Mouse (Mus musculus): ENCODE measurements around the gene Taar9. TPM values are rescaled to one million over a fixed set of nuclear protein-coding genes. Genes with fewer than 3 reads are reported as not detected.
"Not testable (repeated sequence)": the region's sequence is repeated elsewhere in the genome, so short reads cannot be mapped to it uniquely, and the experiment has no call there.

Taar9 gene
- not detected for total RNA-seq (2021)

DNA sequence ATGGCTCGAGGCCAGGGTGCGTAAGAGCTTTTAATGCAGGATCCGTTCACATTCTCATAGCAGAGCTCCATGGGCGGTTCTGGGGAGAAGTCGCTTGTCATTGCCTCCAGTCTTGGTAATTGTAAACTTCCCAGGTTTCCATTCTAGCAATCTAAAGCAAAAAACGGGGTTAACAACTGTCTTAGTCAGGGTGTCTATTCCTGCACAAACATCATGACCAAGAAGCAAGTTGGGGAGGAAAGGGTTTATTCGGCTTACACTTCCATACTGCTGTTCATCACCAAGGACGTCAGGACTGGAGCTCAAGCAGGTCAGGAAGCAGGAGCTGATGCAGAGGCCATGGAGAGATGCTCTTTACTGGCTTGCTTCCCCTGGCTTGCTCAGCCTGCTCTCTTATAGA lies at the start of gene Taar9:
TSS of gene Taar9 (minus strand) at position 101 of the 400 bp plus-strand sequence.
- DNase-seq; intact Hi-C loops (cut with DNase I): not testable (repeated sequence)

DNA sequence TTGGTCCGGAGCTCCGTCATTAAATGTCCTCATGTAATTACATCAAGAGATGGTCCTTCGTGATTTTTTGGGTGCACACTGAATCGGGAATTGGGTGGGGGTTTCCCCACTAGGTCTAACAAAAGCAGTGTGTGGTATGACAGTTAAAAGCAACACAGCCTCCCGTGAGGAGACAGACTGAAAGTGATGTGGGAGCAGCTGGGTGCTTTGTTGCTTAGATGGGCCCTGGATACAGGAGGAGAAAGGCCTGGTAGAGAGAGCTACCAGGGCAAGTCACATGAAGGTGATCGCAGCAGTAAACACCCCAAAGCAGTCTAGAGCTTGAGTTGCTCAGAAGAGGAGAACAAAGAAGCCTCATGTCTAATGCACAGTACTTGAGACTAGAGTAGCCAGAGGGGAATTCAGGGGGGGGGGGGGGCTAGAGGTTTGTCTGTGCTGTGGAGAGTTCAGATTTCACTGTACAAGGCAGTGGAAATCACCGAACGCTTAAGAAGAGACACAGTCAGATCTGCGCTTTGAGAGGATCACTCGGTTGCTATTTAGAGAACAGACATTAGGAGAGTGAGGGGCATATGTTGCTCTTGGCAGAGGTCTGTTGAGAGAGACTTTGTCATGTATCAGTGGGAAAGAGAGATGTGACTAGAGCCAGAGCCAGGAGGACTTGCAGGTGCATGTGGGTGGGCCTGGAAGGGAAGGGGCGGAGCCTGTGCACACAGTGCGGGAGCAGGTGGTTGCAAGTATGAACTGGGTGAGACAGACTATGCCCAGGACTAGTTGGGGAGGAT lies 49.3 kb upstream of the Taar9 start:
- DNase-seq, result no peak
- intact Hi-C loops (cut with DNase I), result no loop called here

DNA sequence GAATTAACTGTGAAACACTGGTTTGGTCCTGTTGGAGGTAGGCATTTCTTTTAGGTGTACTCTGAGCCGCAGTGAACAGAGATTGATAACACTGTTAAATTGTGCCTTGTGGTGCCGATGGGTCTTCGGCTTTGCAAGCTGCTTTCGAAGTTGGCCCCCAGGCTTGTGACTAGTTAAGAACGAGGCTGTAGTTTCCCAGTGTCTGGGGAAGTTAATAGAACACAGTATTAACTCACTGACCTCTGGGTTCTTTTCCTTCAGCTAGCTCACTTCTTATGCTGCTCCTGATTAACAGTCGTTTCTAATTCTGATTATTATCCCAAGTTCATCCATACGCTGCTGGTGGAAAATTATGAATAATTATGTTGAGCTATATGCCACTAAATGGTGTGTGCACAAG lies 40.8 kb upstream of the Taar9 start:
- intact Hi-C loops (cut with DNase I), result no loop called here
- DNase-seq, result no peak

DNA sequence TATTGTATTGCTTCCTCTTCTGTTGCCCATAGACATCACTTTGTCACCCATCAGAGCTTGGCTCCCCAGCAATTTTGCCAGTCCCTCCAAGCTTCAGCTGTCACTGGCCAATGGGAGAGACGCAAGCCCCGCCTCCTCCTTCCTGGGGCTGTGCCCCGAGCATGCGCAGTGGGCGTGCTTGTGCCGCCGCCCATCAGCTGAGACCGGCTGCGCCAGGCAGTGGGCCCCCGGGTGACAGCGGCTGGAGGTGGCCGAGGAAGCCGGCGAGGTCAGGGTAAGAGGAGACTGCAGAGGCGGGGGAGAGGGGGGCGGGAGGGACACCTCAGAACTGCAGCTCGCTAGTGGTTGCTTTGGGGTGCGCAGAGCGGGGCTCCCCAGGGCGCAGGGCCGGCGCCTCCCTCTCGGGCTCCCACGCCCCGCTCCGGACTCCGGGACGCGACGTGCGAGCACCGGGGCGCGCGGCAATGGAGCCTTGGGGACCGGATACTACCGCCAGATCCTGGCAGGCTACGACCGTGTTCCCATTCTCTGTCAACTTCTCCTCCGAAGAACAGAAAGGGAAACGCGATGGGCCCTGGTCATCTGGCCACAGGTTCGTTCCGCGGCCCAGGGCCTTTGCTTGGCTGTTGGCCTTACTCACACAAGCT lies 39.9 kb upstream of the Taar9 start, which contains the start of gene Stx7:
TSS of gene Stx7 (plus strand) at position 168 of the 647 bp plus-strand sequence.
- DNase-seq, result peak; percentile 94 to 95
- intact Hi-C loops (cut with DNase I), result no loop called here

DNA sequence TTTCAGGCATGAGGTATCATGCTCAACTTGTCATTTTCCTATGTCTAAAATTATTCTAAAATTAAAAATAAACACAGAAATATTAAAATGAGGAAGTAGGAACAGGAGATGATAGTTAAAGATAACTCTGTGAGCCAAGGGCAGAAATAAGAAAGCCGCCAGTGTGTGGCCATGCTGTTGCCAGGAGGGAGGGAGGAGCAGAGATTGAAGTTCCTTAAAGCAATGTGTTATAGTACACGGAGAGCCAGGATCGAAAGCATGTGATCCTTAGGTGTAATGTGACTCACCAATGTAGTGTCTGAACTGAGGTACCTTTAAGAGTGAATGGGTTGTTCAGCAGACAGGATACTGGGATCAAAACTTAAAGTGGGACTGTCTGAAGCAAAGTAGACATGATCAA lies 33.4 kb upstream of the Taar9 start:
- no peak for DNase-seq
- intact Hi-C loops (cut with DNase I), result no loop called here

DNA sequence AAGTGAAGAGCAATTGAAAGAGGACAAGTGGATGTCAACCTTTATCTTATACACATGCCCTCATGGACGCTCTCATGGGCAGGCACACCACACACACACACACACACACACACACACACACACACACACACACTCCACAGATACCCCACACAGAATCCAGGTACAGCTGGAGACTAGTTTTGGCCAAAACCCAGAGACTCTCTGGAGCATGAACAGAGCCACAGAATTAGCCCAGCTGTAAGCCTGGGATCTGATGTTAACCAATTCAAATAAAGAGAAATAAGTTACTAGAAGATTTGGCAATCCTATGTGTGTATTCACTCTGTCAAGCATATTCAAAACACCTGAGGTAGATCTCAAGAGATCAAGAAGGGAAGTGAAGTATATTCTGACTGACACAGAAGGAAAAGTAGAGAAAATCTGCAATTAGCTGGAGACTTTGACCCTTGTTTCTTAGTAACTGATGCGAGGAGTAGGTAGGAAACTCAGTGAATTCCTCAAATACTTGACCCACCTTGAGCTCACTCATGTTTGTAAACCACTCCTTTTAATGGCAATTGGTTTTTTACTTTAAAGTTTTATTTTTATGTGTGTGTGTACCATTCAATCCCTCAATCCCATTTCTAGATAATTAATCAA lies 29.4 kb upstream of the Taar9 start:
- intact Hi-C loops (cut with DNase I), result no loop called here
- DNase-seq, result no peak

DNA sequence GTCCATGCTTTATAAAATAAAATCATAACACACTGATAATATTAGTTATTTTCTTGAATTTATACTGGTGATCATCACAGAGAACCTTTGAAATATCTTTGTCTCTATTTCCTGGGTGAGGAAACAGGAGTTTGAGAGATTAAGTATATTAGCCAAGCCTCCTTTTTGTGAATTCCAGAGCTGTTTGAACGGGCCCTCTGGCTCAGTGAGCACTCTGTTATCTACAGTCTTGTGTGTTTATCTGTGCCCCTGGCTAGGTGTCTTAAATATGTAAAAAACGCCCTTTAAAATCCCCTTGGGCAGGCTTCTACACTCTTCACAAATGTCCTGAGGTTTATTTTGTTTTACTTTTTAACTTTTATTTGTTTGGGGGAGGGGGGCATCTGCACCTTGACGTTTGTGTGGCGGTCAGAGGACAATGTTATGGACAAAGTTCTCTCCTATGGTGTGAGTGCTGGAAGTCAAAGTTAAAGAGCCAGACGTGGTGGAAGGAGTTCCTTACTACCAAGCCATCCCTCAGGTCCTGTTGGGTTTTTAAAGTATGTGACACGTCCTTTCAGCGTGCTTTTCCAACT lies 24.8 kb upstream of the Taar9 start:
- intact Hi-C loops (cut with DNase I), result loop anchor here (5.0 kb wide), 1 partner anchor 157 kb away; no protein-coding TSS in a partner anchor
- DNase-seq, result no peak

DNA sequence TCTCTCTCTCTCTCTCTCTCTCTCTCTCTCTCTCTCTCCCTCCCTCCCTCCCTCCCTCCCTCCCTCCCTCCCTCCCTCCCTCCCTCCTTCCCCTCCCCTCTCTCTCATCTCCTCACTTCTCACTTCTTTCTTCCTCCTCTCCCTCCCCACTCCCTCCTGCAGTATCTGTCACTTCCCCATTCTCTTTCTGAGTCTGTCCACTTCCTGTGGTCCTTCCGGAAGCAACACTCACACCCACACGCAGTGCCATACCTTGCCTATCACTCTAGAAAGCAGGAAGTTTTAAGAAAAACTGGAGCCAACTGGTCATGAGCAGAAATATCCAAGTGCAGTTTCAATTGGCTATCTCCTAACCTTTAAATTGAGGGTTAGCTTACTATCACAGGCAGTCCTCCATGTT lies 23.8 kb upstream of the Taar9 start:
- intact Hi-C loops (cut with DNase I), result loop anchor here (5.0 kb wide), 1 partner anchor 156 kb away; no protein-coding TSS in a partner anchor
- DNase-seq, result no peak

DNA sequence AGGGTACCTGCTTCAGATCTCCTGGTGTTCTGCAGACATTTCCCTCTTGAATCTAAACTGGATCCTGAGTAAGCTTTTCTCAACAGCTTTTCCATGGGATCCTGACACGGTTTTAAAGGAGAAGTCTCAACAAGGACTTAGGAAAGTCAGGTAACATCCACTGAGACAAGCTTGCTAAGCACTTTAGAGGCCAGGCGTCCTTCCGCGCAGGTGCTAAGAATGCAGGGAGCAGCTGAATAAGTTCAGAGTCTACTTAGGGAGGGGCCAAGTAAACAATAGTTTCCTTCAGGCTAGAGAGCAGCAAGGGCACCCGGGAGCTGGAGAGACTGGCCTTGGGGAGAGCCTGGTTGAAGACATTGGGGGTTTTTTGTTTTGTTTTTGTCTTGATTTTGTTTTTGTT lies 22.9 kb upstream of the Taar9 start:
- intact Hi-C loops (cut with DNase I), result loop anchor here (5.0 kb wide), 1 partner anchor 155 kb away; no protein-coding TSS in a partner anchor
- no peak for DNase-seq

DNA sequence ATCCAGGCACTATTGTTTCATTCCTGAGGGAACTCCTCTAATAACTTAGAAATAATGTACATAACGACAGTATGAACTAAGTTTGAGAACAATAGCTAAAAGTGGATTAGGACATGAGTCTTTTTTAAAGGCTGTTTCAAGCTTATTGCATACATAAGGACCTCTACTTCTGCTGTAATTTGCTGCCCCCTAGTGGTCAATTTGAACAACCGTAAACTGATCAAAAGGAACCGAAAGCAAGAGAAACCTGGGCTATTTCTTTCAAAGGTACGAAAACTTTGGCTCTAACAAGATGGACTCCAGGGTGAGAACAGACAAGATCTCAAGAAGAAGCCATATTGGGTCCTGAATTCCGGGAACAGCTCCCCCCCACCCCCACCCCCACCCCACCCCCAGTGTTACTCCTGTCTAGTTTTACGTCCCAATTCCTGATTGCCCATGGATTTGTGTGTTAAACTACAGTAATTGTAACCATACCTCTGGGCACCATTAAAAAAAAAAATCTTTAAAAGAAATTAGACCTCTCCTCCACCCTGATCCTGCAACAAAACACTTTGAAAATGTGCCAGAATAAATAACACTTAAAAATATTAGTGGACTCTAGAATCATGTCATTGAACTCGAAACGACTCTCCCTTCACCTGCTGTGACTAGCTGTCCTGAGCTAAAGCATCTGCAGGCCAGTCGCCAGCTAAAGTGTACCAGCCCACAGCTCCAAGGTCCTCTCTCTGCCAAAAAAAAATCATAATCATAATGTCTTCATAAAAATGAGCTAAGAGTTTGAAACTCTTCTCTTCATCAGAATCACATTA lies 22.3 kb upstream of the Taar9 start:
- intact Hi-C loops (cut with DNase I), result loop anchor here (2.0 to 5.0 kb wide), 2 partner anchors 154 to 317 kb away; no protein-coding TSS in a partner anchor
- peak; percentile 64 to 77 for DNase-seq

DNA sequence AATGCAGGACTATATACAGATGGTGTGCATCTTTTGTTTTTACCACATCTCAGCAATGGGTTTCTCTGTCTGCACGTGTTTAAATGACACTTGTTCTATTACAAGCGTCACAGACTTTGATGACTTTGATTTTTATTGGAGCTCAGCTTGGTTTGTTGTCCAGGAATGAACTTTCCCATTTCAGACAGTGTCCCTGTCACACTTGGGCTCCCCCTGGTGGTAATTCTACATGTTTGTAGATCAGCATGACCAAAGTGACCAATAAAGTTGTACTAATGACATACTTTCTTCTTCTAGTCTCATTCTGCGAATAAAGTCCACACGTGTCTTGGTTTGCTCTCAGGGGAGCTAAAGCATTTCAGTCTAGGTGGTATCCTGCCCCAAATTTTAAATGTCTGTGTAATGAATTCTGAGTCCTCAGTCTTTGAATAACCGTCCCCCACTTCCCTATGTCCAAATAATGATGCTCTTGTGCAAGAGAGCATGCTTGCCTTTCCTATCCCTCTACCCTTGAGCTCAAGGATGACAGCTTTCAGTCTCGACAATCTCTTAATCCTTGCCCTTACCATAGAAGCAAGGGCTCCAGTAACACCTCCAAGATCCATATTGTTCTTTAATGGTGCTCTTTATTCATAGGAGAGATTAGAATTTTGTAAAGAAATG lies 1.9 kb upstream of the Taar9 start:
- peak; percentile 53 to 73 for DNase-seq
- intact Hi-C loops (cut with DNase I), result loop anchor here (2.0 to 5.0 kb wide), 2 partner anchors 132 to 294 kb away; no protein-coding TSS in a partner anchor

DNA sequence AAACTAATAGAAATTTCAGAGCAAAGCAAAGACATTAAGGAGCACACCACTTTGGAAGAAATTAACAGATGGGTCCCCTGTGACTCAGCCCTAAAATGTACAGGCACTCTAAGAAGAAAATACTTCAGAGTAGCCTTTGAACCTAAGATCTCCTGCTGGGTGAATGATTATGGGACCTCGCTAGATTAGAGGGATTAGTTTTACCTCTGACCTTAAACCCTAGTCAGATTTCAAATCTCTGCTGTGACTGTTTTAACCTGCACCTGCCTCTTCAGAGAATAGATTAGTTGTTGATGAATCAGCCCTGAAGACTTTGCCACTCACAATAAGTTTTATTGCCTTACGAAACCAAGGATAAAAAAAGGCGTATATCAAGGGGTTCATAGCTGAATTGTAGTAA lies 1.1 kb downstream of the Taar9 start:
- DNase-seq, result no peak

DNA sequence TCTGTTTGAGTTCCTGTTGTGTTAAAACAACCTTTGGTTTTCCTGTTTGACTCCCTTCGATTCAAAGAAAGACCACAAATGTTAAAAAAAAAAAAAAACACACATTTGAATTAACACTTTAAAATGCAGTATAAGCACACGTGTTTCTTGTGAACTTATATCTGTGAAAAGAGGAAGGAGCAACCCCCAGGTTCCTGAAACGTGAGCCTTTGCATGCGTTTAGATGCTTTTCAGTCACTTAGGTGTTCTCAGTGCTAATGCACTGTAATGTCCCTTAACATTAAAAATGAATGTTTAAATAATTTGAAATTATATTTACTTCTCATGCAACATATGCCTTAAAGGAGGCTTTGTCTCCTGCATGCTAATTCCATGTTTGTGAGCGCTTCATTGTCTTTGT lies 1.6 kb downstream of the Taar9 start:
- no peak for DNase-seq
- intact Hi-C loops (cut with DNase I), result no loop called here

More for the DNA sequence above, 1.1 kb downstream of the Taar9 start:
- intact Hi-C loops (cut with DNase I), result no loop called here

DNA sequence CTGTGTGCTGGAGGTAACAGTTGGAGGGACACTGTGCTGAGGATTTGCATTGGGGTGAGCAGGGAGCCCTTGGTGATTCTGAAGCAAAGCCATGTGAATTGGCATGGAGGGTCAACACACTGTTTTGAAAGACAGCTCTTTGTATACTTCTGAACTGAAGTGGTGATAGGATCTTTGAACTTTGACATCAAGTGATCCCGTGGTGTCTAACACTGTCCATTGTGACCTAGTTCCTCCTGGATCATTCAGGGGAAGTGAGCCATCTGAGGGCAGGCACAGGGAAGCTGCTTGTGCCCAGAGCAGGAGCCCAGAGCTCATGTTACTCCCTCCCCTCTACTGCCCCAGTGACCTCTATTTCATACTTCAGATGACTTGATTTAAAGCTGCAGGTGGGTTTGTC lies 6.0 kb downstream of the Taar9 start:
- DNase-seq; intact Hi-C loops (cut with DNase I): not testable (repeated sequence)

DNA sequence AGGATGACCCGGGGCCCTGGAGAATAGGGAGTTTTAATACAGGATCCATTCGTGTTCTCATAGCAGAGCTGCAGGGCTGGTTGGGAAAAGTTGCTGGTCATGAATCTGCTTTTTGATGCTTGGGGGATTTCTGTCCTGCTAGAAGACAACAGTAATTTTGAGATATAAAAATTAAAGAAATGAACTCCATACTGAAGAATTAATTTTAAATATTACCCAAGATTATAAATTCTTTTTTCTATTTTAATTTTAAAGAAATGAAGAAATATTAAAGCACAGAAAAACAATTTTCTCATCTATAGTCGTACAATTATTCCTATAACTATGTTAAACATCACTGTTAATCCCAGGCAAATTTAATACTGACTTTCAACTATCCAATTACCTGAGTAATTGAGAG lies 7.5 kb downstream of the Taar9 start, which contains the start of gene Taar8c:
TSS of gene Taar8c (minus strand) at position 101 of the 400 bp plus-strand sequence.
- intact Hi-C loops (cut with DNase I); DNase-seq: not testable (repeated sequence)

DNA sequence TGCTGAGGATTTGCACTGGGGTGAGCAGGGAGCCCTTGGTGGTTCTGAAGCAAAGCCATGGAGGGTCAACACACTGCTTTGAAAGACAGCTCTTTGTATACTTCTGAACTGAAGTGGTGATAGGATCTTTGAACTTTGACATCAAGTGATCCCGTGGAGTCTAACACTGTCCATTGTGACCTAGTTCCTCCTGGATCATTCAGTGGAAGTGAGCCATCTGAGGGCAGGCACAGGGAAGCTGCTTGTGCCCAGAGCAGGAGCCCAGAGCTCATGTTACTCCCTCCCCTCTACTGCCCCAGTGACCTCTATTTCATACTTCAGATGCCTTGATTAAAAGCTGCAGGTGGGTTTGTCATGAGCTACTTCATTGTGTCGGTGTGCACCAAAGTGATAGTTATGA lies 12.3 kb downstream of the Taar9 start:
- intact Hi-C loops (cut with DNase I); DNase-seq: not testable (repeated sequence)

DNA sequence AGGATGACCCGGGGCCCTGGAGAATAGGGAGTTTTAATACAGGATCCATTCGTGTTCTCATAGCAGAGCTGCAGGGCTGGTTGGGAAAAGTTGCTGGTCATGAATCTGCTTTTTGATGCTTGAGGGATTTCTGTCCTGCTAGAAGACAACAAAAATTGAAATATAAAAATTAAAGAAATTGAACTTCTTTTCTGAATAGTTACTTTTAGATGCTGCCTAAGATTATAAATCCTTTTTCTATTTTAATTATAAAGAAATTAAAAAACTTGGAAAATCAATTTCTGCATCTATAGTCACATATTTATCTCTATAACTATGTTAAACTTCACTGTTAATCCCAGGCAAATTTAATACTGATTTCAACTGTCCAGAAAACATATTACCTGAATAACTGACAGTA lies 17.1 kb downstream of the Taar9 start, which contains the start of gene Taar8b:
TSS of gene Taar8b (minus strand) at position 101 of the 400 bp plus-strand sequence.
- intact Hi-C loops (cut with DNase I), result no loop called here
- no peak for DNase-seq

DNA sequence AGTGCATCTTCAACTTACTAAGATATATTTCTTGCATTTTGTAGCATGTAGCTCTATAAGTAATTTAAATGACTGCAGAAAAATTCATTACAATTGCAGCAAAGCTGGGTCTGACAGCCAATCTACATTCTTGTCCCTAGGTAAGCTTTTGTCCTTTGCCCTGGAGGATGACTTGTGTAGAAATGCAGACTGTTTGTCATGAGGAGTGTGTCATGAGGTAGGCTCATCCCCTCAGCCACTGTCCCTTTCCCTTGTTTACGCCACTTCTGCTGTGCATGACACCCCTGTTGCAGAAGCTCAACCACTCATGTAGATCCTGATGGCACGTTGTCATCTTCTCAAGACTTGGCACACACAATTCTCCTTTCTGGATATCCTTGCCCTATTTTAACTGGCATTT lies 22.2 kb downstream of the Taar9 start:
- DNase-seq, result no peak
- intact Hi-C loops (cut with DNase I), result no loop called here

DNA sequence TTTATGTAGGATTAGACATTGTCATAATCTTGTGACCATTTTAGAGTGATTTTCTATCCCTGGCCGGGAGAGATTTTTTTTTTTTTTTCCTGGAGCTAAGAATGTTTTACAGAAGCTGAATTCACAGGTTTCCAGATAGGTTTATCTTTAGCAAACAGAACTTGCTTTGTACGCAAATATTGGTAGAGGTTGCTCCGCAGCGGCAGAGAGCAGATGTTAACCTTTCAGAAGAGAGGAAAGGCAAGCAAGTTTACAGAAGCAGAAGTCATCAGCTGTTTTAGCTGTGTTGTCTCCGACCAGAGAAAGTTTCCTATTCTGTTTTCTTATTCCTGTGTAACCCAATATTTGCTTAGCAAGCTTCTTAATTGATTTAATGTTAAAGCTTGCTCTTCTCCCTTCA lies 22.8 kb downstream of the Taar9 start:
- intact Hi-C loops (cut with DNase I), result no loop called here

More for the DNA sequence above, 22.8 kb downstream of the Taar9 start:
- DNase-seq, result no peak
